Mouse (Mus musculus) mesoderm, embryonic 11.5 days (tissue): ENCODE data around the gene Aox2.

Source experiments
- DNase-seq: peaks from one replicate; pipeline ENCODE4 v3.0.0-alpha.2; 2012; ENCODE audit warnings: low read depth, low spot score

The Aox2 gene

DNA sequence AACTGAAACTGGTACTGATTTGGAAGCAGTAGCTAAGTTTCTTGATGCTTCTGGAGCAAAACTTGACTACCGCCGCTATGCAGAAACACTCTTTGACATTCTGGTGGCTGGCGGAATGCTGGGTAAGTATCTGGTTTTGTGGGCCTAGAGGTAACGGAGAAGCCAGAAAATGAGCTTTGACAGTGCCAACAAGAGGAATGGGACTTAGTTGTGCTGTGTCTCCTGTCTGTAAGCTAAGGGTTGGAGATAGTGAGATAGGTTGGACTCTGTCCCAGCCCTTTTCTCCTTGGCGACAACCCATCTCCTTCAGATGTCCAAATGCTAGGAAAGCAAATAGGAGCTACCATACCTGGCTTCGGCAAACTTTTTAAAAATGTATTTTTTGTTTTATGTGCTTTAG is 119.6 kb downstream of the Aox2 start:
- no peak for DNase-seq

- no peak for DNase-seq
Observed at GRCm38 (mm10) chr1:58401396-58401795, 123.3 kb downstream of the Aox2 start.

DNA sequence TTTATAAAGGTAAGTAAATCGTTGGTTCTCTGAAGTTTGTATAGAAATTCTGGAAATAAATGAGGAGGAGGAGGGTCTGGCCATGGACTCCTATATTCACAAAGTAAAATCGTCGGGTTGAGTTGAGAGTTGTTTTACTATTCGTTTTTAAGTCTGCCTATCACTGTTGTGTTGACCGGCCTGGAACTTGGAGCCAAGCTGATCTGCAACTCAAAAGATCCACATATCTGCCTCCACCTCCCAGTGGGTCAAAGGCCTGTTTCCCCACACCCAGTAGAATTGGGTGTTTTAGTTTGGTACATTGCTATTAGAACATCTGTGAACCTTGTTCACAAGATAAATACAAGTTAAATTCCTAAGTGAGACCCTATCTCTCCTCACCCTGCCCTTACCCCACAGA is 125.6 kb downstream of the Aox2 start:
- DNase-seq, result no peak

GRCm38 (mm10) chr1:58407321-58407720 is 129.2 kb downstream of the Aox2 start:
- DNase-seq, result no peak

DNA sequence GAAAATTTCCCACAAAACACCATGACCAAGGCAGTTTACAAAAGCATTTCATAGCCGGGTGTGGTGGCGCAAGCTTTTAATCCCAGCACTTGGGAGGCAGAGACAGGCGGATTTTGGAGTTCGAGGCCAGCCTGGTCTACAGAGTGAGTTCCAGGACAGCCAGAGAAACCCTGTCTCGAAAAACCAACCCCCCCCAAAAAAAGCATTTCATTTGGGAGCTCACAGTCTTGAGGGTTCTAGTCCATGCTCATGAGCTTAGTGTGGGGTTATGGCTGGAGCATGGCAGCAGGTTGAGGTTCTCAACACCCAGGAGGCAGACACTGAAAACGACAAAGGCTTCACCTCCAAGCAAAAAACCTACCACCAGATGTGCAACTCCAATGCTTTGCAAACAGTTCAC is 130.0 kb downstream of the Aox2 start:
- no peak for DNase-seq

DNA sequence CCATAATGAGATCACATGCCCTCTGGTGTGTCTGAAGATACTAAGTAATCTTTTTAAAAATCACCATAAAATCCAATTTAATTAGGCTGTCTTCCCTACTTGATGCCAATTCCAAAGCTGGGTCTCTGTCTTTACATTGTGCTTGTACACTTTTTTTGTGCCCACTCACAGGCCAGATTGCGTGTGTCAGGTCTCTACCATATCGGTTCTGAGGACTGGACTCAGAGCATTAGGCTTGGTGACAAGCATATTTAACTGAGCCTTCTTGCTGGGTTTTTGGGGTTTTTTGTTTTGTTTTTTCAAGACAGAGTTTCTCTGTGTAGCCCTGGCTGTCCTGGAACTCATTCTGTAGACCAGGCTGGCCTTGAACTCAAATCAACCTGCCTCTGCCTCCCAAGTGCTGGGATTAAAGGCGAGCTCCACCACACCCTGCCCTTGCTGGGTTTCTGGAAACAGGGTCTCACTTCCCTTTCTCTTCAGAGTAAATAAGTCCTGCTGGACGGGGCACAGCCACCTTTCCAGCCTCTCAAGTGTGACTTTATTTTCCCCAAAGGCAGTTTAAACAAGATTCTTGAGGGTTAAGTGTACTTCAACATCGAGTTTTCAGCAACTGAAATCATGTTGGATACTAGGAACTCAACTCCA is 131.5 kb downstream of the Aox2 start:
- no peak for DNase-seq

DNA sequence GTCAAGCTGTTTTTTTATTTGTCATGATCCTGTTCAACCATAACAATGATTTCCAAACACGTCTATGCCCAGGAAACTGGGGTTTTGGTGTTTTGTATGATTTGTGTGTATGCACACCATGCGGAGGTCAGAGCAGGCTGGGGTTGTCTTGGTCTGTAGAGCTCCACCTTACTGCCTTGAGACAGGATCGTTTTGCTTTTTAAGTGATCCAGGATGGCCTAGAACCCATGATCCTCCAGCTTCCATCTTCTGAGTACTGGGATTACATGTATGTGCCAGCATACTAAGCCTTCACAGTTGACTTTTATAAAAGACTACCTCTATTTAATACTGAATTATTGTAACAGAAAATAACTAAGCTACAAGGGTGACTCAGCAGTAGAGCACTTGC is 132.1 kb downstream of the Aox2 start:
- DNase-seq, result no peak

DNA sequence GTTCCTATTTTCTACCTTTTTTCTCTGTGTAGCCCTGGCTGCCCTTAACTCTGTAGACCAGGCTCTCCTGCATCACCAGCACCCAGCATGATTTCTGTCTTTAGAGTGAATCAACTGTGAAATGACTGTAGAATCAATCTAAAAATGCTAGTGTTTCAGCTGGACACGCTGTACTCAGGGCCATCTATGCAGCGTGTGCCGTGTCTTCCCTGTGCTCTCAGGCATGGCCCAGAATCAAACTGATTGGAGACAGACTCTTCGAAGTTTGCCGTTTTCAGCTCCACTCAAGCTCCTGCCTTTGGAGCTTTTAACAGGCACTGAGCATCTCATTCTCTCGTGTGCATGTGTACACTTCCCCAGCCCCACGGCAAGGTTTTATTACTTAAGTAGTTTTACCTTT is 132.7 kb downstream of the Aox2 start:
- no peak for DNase-seq

- no peak for DNase-seq
Observed at GRCm38 (mm10) chr1:58415442-58415841, 137.3 kb downstream of the Aox2 start.

GRCm38 (mm10) chr1:58416048-58416447 is 137.9 kb downstream of the Aox2 start:
- no peak for DNase-seq

DNA sequence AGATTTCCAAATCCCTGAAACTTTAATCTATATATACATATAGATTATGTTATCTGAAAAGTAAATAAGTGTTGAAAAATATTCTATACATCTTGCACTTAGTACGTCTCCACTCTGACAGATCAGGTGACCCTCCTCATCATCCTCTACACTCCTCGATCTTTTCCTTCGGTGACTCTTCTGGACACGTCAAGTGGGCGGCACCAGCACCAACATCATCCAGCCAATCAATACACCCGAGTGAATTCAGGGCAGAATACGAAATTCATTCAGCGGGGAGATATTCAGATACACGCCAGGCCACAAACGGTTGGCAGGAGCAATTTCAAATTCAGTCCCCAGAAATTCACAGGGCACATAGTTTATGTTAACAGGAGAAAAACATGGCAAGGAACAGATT is 141.9 kb downstream of the Aox2 start:
- DNase-seq, result no peak

- no peak for DNase-seq
Observed at GRCm38 (mm10) chr1:58420961-58421360, 142.8 kb downstream of the Aox2 start.

DNA sequence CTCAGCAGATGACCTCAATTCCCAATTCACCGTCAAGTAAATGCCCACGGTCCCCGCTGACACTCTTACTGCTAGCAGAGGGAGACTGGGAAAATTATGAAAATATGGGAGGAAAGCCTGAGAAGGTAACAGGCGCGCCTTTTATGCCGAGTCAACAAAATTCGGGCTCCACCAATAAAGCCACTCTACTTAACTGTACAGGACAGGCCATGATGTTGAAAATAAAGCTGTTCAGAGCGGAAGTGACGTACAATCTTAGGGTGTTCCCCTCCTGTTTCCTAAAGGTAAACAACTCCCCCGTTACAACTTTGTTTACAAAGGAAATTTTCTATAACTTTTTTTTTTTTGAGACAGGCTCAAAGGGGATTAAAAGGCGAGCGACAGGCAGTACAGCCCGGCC is 144.8 kb downstream of the Aox2 start:
- DNase-seq, result peak; percentile 73

DNA sequence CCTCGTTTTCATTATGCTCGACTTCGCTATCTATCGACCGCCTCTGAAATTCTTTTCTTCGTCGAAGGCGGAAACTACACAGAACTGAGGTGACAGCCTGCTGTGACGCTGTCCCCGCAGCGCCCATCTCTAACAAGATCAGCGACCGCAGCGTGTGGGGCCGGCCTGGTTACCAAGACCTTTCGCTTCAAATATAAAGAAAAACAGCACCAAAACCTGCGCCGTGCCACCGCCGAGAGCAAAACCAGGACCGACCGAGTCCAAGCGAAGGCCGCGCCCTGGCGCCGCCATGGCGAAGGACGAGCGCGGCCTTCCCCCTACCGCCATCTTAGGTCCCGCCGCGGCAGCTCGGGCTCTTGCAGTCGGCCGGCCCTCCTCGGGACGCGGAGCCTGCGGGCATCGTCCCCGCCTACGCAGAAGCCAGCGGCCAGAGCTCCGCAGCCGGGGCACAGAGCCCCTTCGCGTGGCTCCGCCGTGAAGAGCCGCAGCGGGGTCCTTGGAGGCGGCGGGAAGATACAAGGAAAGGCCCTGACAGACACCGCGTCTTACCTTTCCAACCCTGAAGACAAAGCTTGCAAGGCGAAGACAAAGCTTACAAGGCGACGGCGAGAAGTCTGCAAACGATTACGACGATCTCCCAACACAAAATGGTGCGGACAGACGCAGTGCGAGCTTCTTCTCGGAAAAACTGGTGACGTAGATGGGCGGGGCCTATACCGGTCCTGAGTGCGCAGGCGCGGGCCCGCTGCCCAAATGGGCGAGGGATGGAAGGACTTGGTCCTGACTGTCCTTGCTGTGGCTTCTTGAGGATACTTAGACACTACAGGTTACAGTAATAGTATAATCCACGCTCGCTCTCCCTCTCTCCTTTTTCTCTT is 145.5 kb downstream of the Aox2 start, which contains the start of gene Clk1:
Clk1 (minus strand) TSS at position 696 of the 878 bp plus-strand sequence.
- peak; percentile 96 for DNase-seq

DNA sequence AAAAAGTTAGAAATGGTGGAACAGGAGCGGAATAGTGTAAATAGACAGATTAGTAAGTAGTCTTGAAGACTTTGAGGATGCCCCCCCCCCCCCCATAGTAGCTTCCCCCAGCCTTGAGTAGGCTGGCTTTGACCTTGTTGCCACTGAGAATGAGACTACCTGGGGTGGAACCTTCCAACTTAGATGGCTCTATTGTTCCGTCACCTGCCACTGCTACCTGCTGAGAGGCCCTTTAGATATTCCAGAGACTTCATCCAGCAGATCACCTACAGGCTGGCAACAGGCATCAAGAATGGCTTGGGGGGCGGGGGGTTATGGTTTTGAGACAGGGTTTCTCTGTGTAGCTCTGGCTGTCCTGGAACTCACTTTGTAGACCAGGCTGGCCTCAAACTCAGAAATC is 146.4 kb downstream of the Aox2 start:
- no peak for DNase-seq
